Mouse (Mus musculus) testis, postnatal 14 days (tissue): ENCODE measurements around the gene Coro1c.

Experiments
- DNase-seq: peaks from one replicate; pipeline ENCODE4 v3.0.0; 2021; ENCODE audit warnings: low spot score

Coro1c gene

DNA sequence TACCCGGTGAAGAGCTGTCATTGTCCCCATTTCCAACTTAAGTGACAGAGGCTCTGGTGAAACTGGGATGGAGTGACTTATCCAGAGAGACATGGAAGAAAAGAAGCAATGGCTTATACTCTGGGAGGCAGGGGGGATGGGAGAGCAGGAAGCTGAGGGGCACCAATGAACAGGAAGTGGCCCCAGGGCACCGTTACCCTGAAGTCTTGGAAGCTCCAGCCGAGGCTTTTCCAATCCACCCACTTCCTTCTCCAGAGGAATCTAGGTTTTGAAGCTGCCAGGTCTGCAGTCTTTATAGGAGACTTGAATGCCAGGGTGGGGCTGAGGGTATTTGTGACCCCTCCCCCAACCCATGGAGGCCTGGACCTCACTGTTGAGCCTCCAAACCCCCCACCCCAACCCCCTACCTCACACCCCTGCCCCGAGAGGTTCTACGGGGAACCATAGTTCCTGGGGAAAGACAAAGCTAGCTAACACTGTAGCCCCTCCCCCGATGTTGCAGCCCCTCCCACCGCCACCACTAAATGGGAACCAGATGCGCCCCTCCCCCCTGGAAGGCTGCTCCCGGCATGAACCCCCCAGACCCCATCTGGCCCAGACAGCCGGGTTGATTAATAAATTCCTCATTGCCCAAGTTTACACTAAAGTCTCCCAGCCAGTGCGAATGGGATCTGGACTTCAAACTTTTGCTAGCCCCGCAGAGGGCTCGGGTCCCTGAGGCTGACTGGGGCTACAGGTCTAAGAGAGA is 112.0 kb downstream of the Coro1c start:
- DNase-seq: no peak
